Mouse (Mus musculus) kidney, adult 2 months (tissue): ENCODE measurements around the gene Rbm28.

ENCODE experiments used
- CTCF ChIP-seq: fragments of 200-500 bp; conservative IDR thresholded peaks from 2 replicates; pipeline ENCODE4 v1.5.1; 2011; ENCODE audit warnings: low read depth, mild to moderate bottlenecking, control low read depth, low read length, moderate library complexity, mixed read lengths; ENCODE audit not compliant: insufficient read depth, insufficient read length
- POLR2A ChIP-seq: fragments of 200-500 bp; IDR thresholded peaks from one replicate; pipeline ENCODE4 v1.6.1; 2011; ENCODE audit warnings: low read depth, low read length, control low read depth

DNA sequence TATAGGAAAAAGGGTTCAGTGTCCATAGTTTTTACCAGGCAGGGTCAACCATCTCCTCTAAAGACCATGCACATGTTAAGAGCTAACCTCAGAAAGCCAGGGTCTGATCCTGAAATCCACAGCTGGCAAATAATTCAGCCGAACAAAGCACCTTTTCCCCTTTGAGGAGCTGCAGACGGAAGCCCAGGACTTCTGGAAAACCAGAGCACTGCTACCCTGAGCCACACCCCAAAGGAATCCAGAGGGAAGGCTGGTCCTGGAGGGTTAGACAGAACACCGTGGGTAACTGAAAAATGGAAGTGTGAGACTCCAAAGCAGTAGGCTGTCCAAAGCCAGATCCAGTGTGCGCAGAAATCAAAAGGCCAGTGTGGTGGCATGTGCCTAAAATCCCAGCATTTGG is 45.8 kb downstream of the Rbm28 start:
- TF ChIP-seq CTCF (no peak), POLR2A (no peak)
